Mouse (Mus musculus) lung, postnatal 0 days (tissue): ENCODE measurements around the gene Gatad2a.

Source experiments
- CTCF ChIP-seq: IDR thresholded peaks from 2 replicates; pipeline ENCODE4 v1.5.1; 2016; ENCODE audit warnings: antibody characterized with exemption, mild to moderate bottlenecking
- EP300 ChIP-seq: IDR thresholded peaks from 2 replicates; pipeline ENCODE4 v1.6.1; 2016; ENCODE audit warnings: antibody characterized with exemption, mild to moderate bottlenecking, control low read depth

GRCm38 (mm10) chr8:69973442-69974161 is 22.6 kb downstream of the Gatad2a start:
- TF ChIP-seq CTCF (no peak), EP300 (no peak)
